Mouse (Mus musculus) heart, embryonic 11.5 days (tissue): ENCODE results near the gene Zbtb40. TPM values are rescaled to one million over a fixed set of nuclear protein-coding genes. Genes with fewer than 3 reads are reported as not detected.

ENCODE experiments used
- polyA plus RNA-seq: library from polyadenylated mRNA; unstranded; fragments of >200 nt; fragmentation: Nextera tagmentation; extraction: Ambion mirVana; gene quantifications from 2 replicates; pipeline ENCODE4 v1.2.1, GENCODE M21; 2014

Gene Zbtb40
- polyA plus RNA-seq, 1 experiment from 2014 or later, result 3.7 TPM

Other genes starting within 250 kb of the Zbtb40 start
- 2.5 and 2.7 TPM in 2 replicates for gene Ephb2, start 212.8 kb downstream of the Zbtb40 start, polyA plus RNA-seq
- gene C1qb, start 162.6 kb downstream of the Zbtb40 start, polyA plus RNA-seq, result 14.8 and 17.0 TPM in 2 replicates
- gene C1qc, start 155.7 kb downstream of the Zbtb40 start, polyA plus RNA-seq, result 7.1 and 7.4 TPM in 2 replicates
- gene C1qa, start 150.0 kb downstream of the Zbtb40 start, polyA plus RNA-seq, result 8.1 and 8.8 TPM in 2 replicates
- gene Epha8, start 92.0 kb downstream of the Zbtb40 start, polyA plus RNA-seq, result 0.24 TPM in 1 of 2 replicates, not detected in the other
- 2.2 and 2.9 TPM in 2 replicates for gene Wnt4, start 228.7 kb upstream of the Zbtb40 start, polyA plus RNA-seq